Mouse (Mus musculus): ENCODE measurements at regions not wholly inside any gene's neighbourhood (a gene's known extent, or its start where the extent isn't known, plus 50 kb on each side); places are given as distances from the start of the nearest gene placed in this dataset.

- no peak for TF ChIP-seq CTCF (conservative IDR thresholded peaks at IDR 0.05; ENCODE audit: insufficient read depth, insufficient read length, low read depth, low read length)
- TF ChIP-seq POLR2A (IDR thresholded peaks at IDR 0.05; ENCODE audit: low read depth, low read length): no peak
These were observed 226.6 kb upstream of the Prep start for GRCm38 (mm10) chr10:44840449-44840848.

Data from kidney, adult 2 months (tissue).